Mouse (Mus musculus): ENCODE measurements at regions not wholly inside any gene's neighbourhood (a gene's known extent, or its start where the extent isn't known, plus 50 kb on each side); places are given as distances from the start of the nearest gene placed in this dataset.

- TF ChIP-seq CTCF (IDR thresholded peaks at IDR 0.05; ENCODE audit: borderline replicate concordance, extremely low read depth, insufficient read depth, insufficient read length) (no peak), POLR2A (IDR thresholded peaks at IDR 0.05; ENCODE audit: borderline replicate concordance, extremely low read depth, insufficient read depth, insufficient read length, poor library complexity, severe bottlenecking) (no peak)
Observed at GRCm38 (mm10) chr10:84055402-84056167, 332.9 kb downstream of the 1500009L16Rik start.

Data from brain, embryonic 14.5 days (tissue).